Mouse (Mus musculus) kidney, adult 9 months (tissue): ENCODE measurements at regions not wholly inside any gene's neighbourhood (a gene's known extent, or its start where the extent isn't known, plus 50 kb on each side); places are given as distances from the start of the nearest gene placed in this dataset.

Experiments
- DNase-seq: peaks from one replicate; pipeline ENCODE4 v3.0.0; 2022

DNA sequence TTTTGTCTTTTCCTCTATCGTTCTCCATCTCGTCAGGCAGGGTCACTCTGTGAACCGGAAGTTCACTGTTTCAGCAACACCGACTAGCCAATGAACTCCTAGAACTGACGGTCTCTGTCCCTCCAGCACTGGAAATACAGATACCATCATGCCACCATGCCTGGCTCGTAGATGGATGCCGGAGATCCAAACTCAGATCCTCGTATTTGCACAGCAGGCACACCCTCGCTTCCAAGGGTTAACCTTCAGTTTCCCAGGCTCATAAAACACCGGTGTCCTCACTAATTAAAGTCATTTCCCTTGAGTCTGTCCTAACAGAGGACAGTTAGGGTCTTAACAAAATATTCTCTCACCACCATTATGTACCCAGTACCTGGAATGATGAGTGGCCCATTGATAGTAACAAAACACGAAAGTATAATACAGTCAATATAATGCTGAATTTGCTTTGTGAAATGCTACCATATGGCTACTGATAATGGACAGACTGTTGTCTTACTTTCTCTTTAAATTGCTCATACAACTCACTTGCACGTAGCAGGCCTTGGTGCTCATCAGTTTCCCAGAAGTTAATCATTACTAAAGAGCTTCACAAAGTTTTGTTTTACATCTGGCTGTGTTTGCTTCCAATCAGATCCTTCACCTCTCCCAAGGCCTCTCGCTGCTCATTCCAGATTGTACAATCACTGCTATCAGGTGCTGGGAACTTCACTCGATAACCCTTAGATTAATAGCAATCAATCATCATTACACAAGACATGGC is 52.7 kb upstream of the Ccn6 start:
- DNase-seq = no peak

DNA sequence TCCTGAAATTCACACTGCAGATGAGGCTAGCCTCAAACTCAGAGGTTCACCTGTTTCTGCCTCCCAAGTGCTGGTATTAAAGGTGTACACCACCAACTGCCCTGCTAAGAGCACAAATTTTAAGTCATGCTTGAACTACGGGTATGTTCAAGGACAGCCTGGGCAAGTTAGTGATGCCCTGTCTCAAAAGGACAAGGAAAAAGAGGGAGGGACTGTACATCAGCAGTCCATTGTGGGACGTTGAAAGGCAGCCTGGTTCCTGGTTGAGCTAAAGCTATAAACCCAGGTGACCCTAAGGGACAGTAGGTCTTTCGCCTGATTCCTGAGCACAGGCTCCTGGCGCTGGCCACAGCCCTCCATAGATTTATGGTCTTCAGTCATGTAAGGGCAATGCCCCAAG is 51.0 kb upstream of the Ccn6 start:
- DNase-seq = no peak
